Mouse (Mus musculus): ENCODE measurements around the gene Sh3bgrl. TPM values are rescaled to one million over a fixed set of nuclear protein-coding genes. Genes with fewer than 3 reads are reported as not detected.

Gene Sh3bgrl
- 68.0 and 73.1 TPM in 2 replicates for polyA plus RNA-seq (2015; fragmentation: Nextera tagmentation; extraction: Ambion mirVana)

GRCm38 (mm10) chrX:109095245-109096242 lies at the start of gene Sh3bgrl:
Sh3bgrl (plus strand) TSS chrX:109095365.

GRCm38 (mm10) chrX:109196468-109196867 lies 101.3 kb downstream of the Sh3bgrl start, which contains the start of gene Gm6377:
Gm6377 (plus strand) TSS chrX:109196756.

Other genes starting within 250 kb of the Sh3bgrl start
- 29.1 and 30.1 TPM in 2 replicates for gene Hmgn5, start 82.0 kb upstream of the Sh3bgrl start, polyA plus RNA-seq (2015; fragmentation: Nextera tagmentation; extraction: Ambion mirVana)
- 0.46 and 0.69 TPM in 2 replicates for gene Gm6377, start 101.4 kb downstream of the Sh3bgrl start, polyA plus RNA-seq (2015; fragmentation: Nextera tagmentation; extraction: Ambion mirVana)